Mouse (Mus musculus) Patski (cell line): ENCODE data around the gene Scnn1g. TPM values are rescaled to one million over a fixed set of nuclear protein-coding genes. Genes with fewer than 3 reads are reported as not detected.
A peak's percentile ranks its signal among the peaks of the same experiment; 100 is the strongest.

ENCODE experiments used
- ATAC-seq: fragments of 100-300 bp; one replicate; pipeline ENCODE4 v1.8.0; 2021
- CTCF ChIA-PET: fragments of 350-600 bp; sonication (Branson Sonifier 250); formaldehyde crosslinking; loops from one replicate; lab custom pipeline; 2022; ENCODE audit warnings: inconsistent platforms; lab: Charles Lee
- POLR2A ChIA-PET: fragments of 350-600 bp; sonication (Branson Sonifier 250); formaldehyde crosslinking; loops from one replicate; lab custom pipeline; 2022; ENCODE audit warnings: antibody characterized with exemption, inconsistent platforms; lab: Charles Lee
- DNase-seq: peaks from one replicate; pipeline ENCODE4 v3.0.0-alpha.2; 2011; ENCODE audit warnings: low read depth, low spot score
- H3K27me3 ChIP-seq: fragments of 371-371 bp; one replicate; pipeline ENCODE4 v1.5.1; 2021
- CTCF ChIP-seq: fragments of 100-300 bp; IDR thresholded peaks from one replicate; pipeline ENCODE4 v1.5.1; 2021
- in situ Hi-C: fragments of 300-500 bp; cut with MboI; formaldehyde crosslinking; loops from 3 replicates; pipeline ENCODE4 v1.11.1; 2018; ENCODE audit warnings: low pct_unique_long_range_greater_than_20kb, mixed read lengths
- polyA plus RNA-seq: library from polyadenylated mRNA; unstranded; gene quantifications from one replicate; pipeline ENCODE4 v1.2.3, GENCODE M21; 2021

The Scnn1g gene
- polyA plus RNA-seq, 1 experiment from 2014 or later, result 0.78 TPM

GRCm38 (mm10) chr7:121706411-121707072 is 27.7 kb upstream of the Scnn1g start:
- DNase-seq (no peak), ATAC-seq (peak; percentile 57)
- CTCF ChIA-PET, result interaction anchor here (2.1 kb wide), 1 partner anchor 11 kb away, joined by 6 read pairs; no protein-coding TSS in a partner anchor
- in situ Hi-C loops, result no loop called here
- TF ChIP-seq CTCF, result no peak
- POLR2A ChIA-PET, result interaction anchor here (0.6 kb wide), 1 partner anchor 25 kb away, joined by 3 read pairs; no protein-coding TSS in a partner anchor
- peaks cover 11% of the 10 kb centered on the region for H3K27me3 ChIP-seq

GRCm38 (mm10) chr7:121707073-121707667 is 27.1 kb upstream of the Scnn1g start, which contains the start of gene Usp31:
Gene Usp31 (minus strand): TSS chr7:121707253.
- in situ Hi-C loops, result no loop called here
- H3K27me3 ChIP-seq, result peaks cover 16% of the 10 kb centered on the region
- ChIA-PET CTCF (interaction anchor here (1.1 kb wide), 1 partner anchor 229 kb away, joined by 3 read pairs; no protein-coding TSS in a partner anchor), POLR2A (no interaction called here)
- DNase-seq (peak; percentile 71), ATAC-seq (peak; percentile 83)
- TF ChIP-seq CTCF, result no peak

- POLR2A ChIA-PET, result no interaction called here
- no peak for ATAC-seq
- TF ChIP-seq CTCF, result no peak
- CTCF ChIA-PET, result interaction anchor here (1.6 kb wide), 1 partner anchor 22 kb away, joined by 4 read pairs; no protein-coding TSS in a partner anchor
- H3K27me3 ChIP-seq, result peaks cover 22% of the 10 kb centered on the region
- no peak for DNase-seq
- in situ Hi-C loops, result no loop called here
Observed at GRCm38 (mm10) chr7:121711171-121711570, 23.1 kb upstream of the Scnn1g start.

GRCm38 (mm10) chr7:121717031-121717430 is 17.2 kb upstream of the Scnn1g start:
- no peak for DNase-seq
- in situ Hi-C loops, result no loop called here
- peaks cover 15% of the 10 kb centered on the region for H3K27me3 ChIP-seq
- POLR2A ChIA-PET, result no interaction called here
- CTCF ChIA-PET, result no interaction called here
- ATAC-seq, result no peak
- no peak for TF ChIP-seq CTCF

GRCm38 (mm10) chr7:121730225-121730624 is 4.1 kb upstream of the Scnn1g start:
- in situ Hi-C loops, result loop anchor here (5.0 kb wide), 1 partner anchor 237 kb away; no protein-coding TSS in a partner anchor
- ChIA-PET CTCF (interaction anchor here (2.2 kb wide), 1 partner anchor 233 kb away, joined by 10 read pairs; no protein-coding TSS in a partner anchor), POLR2A (no interaction called here)
- no peak for DNase-seq
- ATAC-seq, result no peak
- H3K27me3 ChIP-seq, result peaks cover 4% of the 10 kb centered on the region
- peak; percentile 36 for TF ChIP-seq CTCF

GRCm38 (mm10) chr7:121737511-121738415 is 3.5 kb downstream of the Scnn1g start:
- ChIA-PET CTCF (interaction anchor here (1.2 to 1.5 kb wide), 2 partner anchors 204 to 226 kb away, joined by 4 to 5 read pairs; no protein-coding TSS in a partner anchor), POLR2A (interaction anchor here (0.9 kb wide), 1 partner anchor 333 kb away, joined by 3 read pairs; no protein-coding TSS in a partner anchor)
- no peaks in the 10 kb centered on the region for H3K27me3 ChIP-seq
- ATAC-seq (no peak), DNase-seq (no peak)
- TF ChIP-seq CTCF, result no peak
- in situ Hi-C loops, result no loop called here

GRCm38 (mm10) chr7:121750244-121750643 is 16.0 kb downstream of the Scnn1g start:
- CTCF ChIA-PET, result no interaction called here
- DNase-seq, result no peak
- ATAC-seq, result no peak
- in situ Hi-C loops, result no loop called here
- POLR2A ChIA-PET, result no interaction called here
- H3K27me3 ChIP-seq, result peaks cover 2% of the 10 kb centered on the region
- no peak for TF ChIP-seq CTCF

- ATAC-seq, result no peak
- ChIA-PET CTCF (interaction anchor here (1.4 kb wide), 1 partner anchor 10 kb away, joined by 3 read pairs; no protein-coding TSS in a partner anchor), POLR2A (no interaction called here)
- DNase-seq, result no peak
- peaks cover 2% of the 10 kb centered on the region for H3K27me3 ChIP-seq
- in situ Hi-C loops, result no loop called here
- no peak for TF ChIP-seq CTCF
Observed at GRCm38 (mm10) chr7:121754748-121755147, 20.5 kb downstream of the Scnn1g start.

- POLR2A ChIA-PET, result no interaction called here
- ATAC-seq, result no peak
- in situ Hi-C loops, result no loop called here
- no peak for DNase-seq
- H3K27me3 ChIP-seq, result no peaks in the 10 kb centered on the region
- TF ChIP-seq CTCF, result no peak
- CTCF ChIA-PET, result interaction anchor here (0.8 to 1.5 kb wide), 3 partner anchors 10 to 29 kb away, joined by 3 read pairs; no protein-coding TSS in a partner anchor
Observed at GRCm38 (mm10) chr7:121763328-121763727, 29.0 kb downstream of the Scnn1g start.

GRCm38 (mm10) chr7:121767900-121768299 is 33.6 kb downstream of the Scnn1g start:
- POLR2A ChIA-PET, result no interaction called here
- DNase-seq (no peak), ATAC-seq (no peak)
- in situ Hi-C loops, result no loop called here
- CTCF ChIA-PET, result no interaction called here
- no peak for TF ChIP-seq CTCF
- no peaks in the 10 kb centered on the region for H3K27me3 ChIP-seq
